Mouse (Mus musculus): ENCODE results near the gene Ptpn13.

The Ptpn13 gene

GRCm38 (mm10) chr5:103424678-103425319 lies at the start of gene Ptpn13:
Ptpn13 (plus strand) TSS chr5:103425192.
- DNase-seq (ENCODE audit: low read depth): peak; percentile 95

- no peak for DNase-seq (ENCODE audit: low read depth)
Observed at GRCm38 (mm10) chr5:103375226-103375625, 49.8 kb upstream of the Ptpn13 start.

- peak; percentile 73 for DNase-seq (ENCODE audit: low read depth)
Observed at GRCm38 (mm10) chr5:103376354-103377295, 48.4 kb upstream of the Ptpn13 start.

- DNase-seq (ENCODE audit: low read depth): peak; percentile 73
Observed at GRCm38 (mm10) chr5:103377493-103378130, 47.4 kb upstream of the Ptpn13 start.

GRCm38 (mm10) chr5:103380785-103381527 lies 44.0 kb upstream of the Ptpn13 start:
- no peak for DNase-seq (ENCODE audit: low read depth)

GRCm38 (mm10) chr5:103382951-103383350 lies 42.0 kb upstream of the Ptpn13 start:
- DNase-seq (ENCODE audit: low read depth): no peak

GRCm38 (mm10) chr5:103384021-103384420 lies 41.0 kb upstream of the Ptpn13 start:
- no peak for DNase-seq (ENCODE audit: low read depth)

- no peak for DNase-seq (ENCODE audit: low read depth)
Observed at GRCm38 (mm10) chr5:103387540-103388026, 37.4 kb upstream of the Ptpn13 start.

- no peak for DNase-seq (ENCODE audit: low read depth)
Observed at GRCm38 (mm10) chr5:103389415-103389814, 35.6 kb upstream of the Ptpn13 start.

GRCm38 (mm10) chr5:103393220-103393619 lies 31.8 kb upstream of the Ptpn13 start:
- no peak for DNase-seq (ENCODE audit: low read depth)

- DNase-seq (ENCODE audit: low read depth): no peak
Observed at GRCm38 (mm10) chr5:103393752-103394151, 31.2 kb upstream of the Ptpn13 start.

GRCm38 (mm10) chr5:103395683-103396082 lies 29.3 kb upstream of the Ptpn13 start:
- DNase-seq (ENCODE audit: low read depth): no peak

- DNase-seq (ENCODE audit: low read depth): no peak
Observed at GRCm38 (mm10) chr5:103397429-103397828, 27.6 kb upstream of the Ptpn13 start.

GRCm38 (mm10) chr5:103404213-103404968 lies 20.6 kb upstream of the Ptpn13 start:
- peak; percentile 71 for DNase-seq (ENCODE audit: low read depth)

GRCm38 (mm10) chr5:103405921-103406320 lies 19.1 kb upstream of the Ptpn13 start:
- no peak for DNase-seq (ENCODE audit: low read depth)

- DNase-seq (ENCODE audit: low read depth): no peak
Observed at GRCm38 (mm10) chr5:103412020-103412747, 12.8 kb upstream of the Ptpn13 start.

GRCm38 (mm10) chr5:103414542-103414941 lies 10.4 kb upstream of the Ptpn13 start:
- no peak for DNase-seq (ENCODE audit: low read depth)

GRCm38 (mm10) chr5:103418009-103418408 lies 7.0 kb upstream of the Ptpn13 start:
- no peak for DNase-seq (ENCODE audit: low read depth)

GRCm38 (mm10) chr5:103418886-103419285 lies 6.1 kb upstream of the Ptpn13 start:
- no peak for DNase-seq (ENCODE audit: low read depth)

GRCm38 (mm10) chr5:103420568-103420967 lies 4.4 kb upstream of the Ptpn13 start:
- no peak for DNase-seq (ENCODE audit: low read depth)
